Mouse (Mus musculus): ENCODE measurements around the gene Zfp758. TPM values are rescaled to one million over a fixed set of nuclear protein-coding genes. Genes with fewer than 3 reads are reported as not detected.
"Not testable (repeated sequence)": the region's sequence is repeated elsewhere in the genome, so short reads cannot be mapped to it uniquely, and the experiment has no call there.

Gene Zfp758
- 10 to 100 TPM; 10.4 to 11.3 TPM for total RNA-seq (2021)
- long read RNA-seq, partial matches to known transcripts = 0 of 3 reads
- long read RNA-seq, other reads (novel, unspliced or antisense) = 0 of 3 reads

- DNase-seq (ENCODE audit: low spot score in 2 of 2) = peak; percentile 51 to 55
These were observed at the start of gene Zfp758, which contains the start of gene Zfp944 for GRCm38 (mm10) chr17:22361101-22361781. Gene Zfp758, plus strand, starts transcription at chr17:22361453. Gene Zfp944, minus strand, starts transcription at chr17:22361400.

DNA sequence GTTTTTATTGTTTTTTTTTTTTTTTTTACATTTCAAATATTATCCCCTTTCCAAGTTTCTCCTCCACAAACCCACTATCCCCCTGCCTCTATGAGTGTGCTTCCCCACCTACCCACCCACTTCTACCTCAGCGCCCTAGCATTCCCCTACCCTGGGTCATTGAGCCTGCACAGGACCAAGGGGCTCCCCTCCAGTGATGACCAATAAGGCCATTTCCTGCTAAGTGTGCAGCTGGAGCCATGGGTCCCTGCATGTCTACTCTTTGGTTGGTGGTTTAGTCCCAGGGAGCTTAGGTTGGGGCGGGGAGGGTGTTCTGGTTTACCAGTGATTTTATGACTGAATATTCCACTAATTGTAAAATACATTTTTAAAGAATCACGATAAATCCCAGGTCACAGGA, 47.0 kb upstream of the Zfp758 start:
- peak in 1 of 2 experiments; percentile 10 for DNase-seq (ENCODE audit: low spot score in 2 of 2)

DNA sequence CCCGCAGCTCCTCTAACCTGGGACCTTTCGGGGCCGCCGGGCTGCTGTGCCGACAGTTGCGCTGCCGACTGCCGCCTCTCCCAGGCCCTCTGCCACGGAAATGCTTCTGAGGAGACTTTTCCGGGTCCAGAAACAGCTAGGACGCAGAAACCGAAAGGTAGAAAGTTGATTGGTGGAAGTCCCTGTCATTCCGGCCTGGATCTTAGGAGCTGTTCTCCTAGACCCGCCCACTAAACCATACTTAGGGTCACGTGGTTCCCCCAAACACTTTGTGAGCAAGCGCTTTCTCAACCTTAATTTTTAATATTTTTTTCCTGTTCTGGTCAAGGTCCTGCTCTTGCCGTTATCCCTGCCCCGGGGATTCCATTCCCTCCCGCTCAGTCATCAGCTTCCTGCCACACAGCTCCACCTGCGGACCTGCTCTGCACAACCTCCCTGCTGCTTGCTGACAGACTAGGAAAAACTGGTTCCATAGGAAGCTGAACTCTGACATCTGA, 46.5 kb upstream of the Zfp758 start, which contains the start of gene CT030661.1:
CT030661.1 (minus strand) TSS at position 108 of the 497 bp plus-strand sequence.
- peak; percentile 86 to 89 for DNase-seq (ENCODE audit: low spot score in 2 of 2)

GRCm38 (mm10) chr17:22315247-22315646, 46.0 kb upstream of the Zfp758 start:
- DNase-seq (ENCODE audit: low spot score in 2 of 2) = not testable (repeated sequence)

DNA sequence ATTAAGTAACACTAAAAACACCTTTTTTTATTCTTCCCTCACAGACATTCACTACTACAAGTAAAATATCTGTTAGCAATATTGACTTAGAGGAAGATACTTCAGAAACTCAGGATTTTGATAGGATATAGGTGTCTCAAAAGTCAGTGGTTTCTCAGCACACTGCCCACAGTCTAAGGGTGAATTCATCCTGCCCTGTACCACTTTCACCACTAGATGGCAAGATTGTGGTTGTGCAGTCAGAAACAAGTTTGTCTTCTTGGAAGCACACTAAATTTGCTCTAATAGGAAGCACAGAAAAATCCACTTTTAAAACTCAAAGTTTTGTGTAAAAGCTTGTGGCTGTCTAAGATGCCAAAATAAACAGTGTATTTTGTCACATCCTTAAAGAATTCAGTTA, 8.5 kb upstream of the Zfp758 start:
- DNase-seq (ENCODE audit: low spot score in 2 of 2) = peak; percentile 31 to 33

- DNase-seq (ENCODE audit: low spot score in 2 of 2) = no peak
These were observed 681 bp upstream of the Zfp758 start for GRCm38 (mm10) chr17:22360572-22360971.

DNA sequence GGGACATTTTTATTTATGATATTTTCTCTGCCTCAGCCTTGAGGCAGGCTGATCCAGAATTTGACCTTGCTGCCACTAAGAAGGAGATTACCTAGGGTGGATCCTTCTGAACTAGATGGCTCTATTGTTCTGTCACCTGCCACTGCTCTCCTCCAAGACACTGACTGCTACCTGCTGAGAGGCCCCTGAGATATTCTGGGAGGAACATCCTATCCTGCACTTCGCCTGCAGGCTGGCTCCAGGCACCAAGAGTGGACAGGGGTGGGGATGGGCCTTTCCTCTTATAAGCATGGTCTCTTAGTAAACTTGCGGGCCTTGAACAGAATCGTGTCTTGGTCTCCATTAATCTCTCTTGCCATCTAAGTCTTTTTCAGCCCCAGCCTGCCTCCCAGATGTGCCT, 2.6 kb downstream of the Zfp758 start:
- DNase-seq (ENCODE audit: low spot score in 2 of 2) = no peak

- peak in 1 of 2 experiments; percentile 14 for DNase-seq (ENCODE audit: low spot score in 2 of 2)
These were observed 49.5 kb downstream of the Zfp758 start for GRCm38 (mm10) chr17:22410756-22411155.

- peak; percentile 67 to 77 for DNase-seq (ENCODE audit: low spot score in 2 of 2)
These were observed 56.3 kb downstream of the Zfp758 start for GRCm38 (mm10) chr17:22417510-22417909.

GRCm38 (mm10) chr17:22423952-22424617, 62.8 kb downstream of the Zfp758 start, which contains the start of gene Zfp946:
Gene Zfp946, plus strand, starts transcription at chr17:22424222.
- peak; percentile 60 to 74 for DNase-seq (ENCODE audit: low spot score in 2 of 2)

DNA sequence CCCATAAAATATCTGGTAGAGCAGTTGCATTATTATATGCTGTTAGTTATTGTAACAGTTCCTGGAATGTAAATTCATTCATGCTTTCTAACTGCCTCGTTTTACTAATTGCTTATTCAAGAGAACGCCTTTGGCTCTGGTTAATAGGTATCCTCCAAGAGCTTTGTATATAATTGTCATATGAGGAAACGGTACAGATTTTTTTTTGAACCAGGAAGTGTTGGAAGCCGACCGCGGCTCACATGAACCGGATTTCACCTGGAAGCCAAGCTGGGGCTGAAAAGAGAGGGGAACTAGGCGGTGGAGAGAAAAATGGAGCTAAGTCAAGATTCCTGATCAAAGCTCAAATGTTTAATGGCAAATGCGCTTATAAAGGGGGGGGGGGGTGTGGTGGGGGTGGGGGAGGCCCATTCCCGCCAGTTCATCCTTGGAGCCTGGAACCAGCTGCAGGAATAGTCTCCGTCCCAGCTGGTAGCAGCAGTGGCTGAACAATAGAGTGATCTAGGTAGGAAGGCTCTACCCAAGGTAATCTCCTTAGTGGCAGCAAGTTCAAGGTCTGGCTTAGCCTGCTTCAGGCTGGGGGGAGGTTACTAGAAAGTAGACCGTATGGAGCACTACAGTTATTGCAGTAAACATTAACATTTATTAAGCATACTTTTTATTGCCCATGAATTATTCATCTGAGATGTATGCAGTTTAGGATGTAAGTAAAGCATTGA, 63.5 kb downstream of the Zfp758 start:
- no peak for DNase-seq (ENCODE audit: low spot score in 2 of 2)

Other genes starting within 250 kb of the Zfp758 start
- gene Zfp947, start 195.3 kb upstream of the Zfp758 start, total RNA-seq (2021) = under 1 TPM; 0.53 to 0.60 TPM
- 1 to 10 TPM; 5.0 to 5.6 TPM for gene Zfp994, start 135.8 kb upstream of the Zfp758 start, total RNA-seq (2021)
- gene CT030661.1, start 46.6 kb upstream of the Zfp758 start, total RNA-seq (2021) = 10 to 100 TPM; 10.6 to 11.1 TPM
- gene Zfp944, start 53 bp upstream of the Zfp758 start, total RNA-seq (2021) = 10 to 100 TPM; 10.1 to 10.7 TPM
- 10 to 100 TPM; 12.2 to 13.3 TPM for gene Zfp946, start 62.8 kb downstream of the Zfp758 start, total RNA-seq (2021)
- gene Vmn2r111, start 212.0 kb downstream of the Zfp758 start, total RNA-seq (2021) = not detected
- gene Vmn2r112, start 239.5 kb downstream of the Zfp758 start, total RNA-seq (2021) = not detected